Mouse (Mus musculus): Measurements from ENCODE around the gene Afdn. TPM values are rescaled to one million over a fixed set of nuclear protein-coding genes. Genes with fewer than 3 reads are reported as not detected.
"Not testable (repeated sequence)": the region's sequence is repeated elsewhere in the genome, so short reads cannot be mapped to it uniquely, and the experiment has no call there.

Gene Afdn
- polyA plus RNA-seq, 1 experiment from 2014 or later, result 34.3 TPM

DNA sequence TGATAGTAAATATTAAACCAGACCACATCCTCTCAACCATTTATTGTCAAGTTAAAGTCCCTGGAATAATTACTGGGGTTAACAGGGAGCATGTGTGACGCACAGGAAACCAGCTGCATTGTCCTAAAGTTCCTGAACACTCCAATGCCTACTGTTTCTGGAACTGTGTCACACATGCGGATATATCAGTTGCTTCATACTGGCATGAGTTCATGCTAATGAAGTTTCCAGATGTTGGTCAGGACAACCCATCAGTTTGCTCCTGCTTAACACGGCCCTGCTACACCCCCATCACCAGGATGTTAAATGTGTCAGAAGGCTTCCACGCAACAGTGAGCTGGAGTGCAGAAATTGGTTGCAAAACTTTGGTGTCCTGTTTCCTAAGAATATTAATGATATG is 154.2 kb downstream of the Afdn start:
- H3K36me3 ChIP-seq (ENCODE audit: control insufficient read depth, insufficient read depth, low read length), result no peaks in the 10 kb centered on the region
- H3K27ac ChIP-seq (ENCODE audit: low read depth, low read length), result no peak overlapping the region
- no peaks in the 10 kb centered on the region for H3K9me3 ChIP-seq (ENCODE audit: control insufficient read depth, low read length)
- no peak overlapping the region for H3K9ac ChIP-seq (ENCODE audit: low read depth, low read length)
- DNase-seq (ENCODE audit: low spot score) (no peak), ATAC-seq (replicated peaks; ENCODE audit: low FRiP score) (no peak)
- H3K4me3 ChIP-seq (ENCODE audit: low read depth, low read length), result no peak overlapping the region
- no peaks in the 10 kb centered on the region for H3K4me1 ChIP-seq (replicated peaks; ENCODE audit: control insufficient read depth, insufficient read depth, low read length)
- no peaks in the 10 kb centered on the region for H3K27me3 ChIP-seq (replicated peaks; ENCODE audit: control insufficient read depth, insufficient read depth, low read length)
- 70% methylated on average over 4 of the region's 4 CpGs for WGBS
- H3K4me2 ChIP-seq, result no peak overlapping the region

DNA sequence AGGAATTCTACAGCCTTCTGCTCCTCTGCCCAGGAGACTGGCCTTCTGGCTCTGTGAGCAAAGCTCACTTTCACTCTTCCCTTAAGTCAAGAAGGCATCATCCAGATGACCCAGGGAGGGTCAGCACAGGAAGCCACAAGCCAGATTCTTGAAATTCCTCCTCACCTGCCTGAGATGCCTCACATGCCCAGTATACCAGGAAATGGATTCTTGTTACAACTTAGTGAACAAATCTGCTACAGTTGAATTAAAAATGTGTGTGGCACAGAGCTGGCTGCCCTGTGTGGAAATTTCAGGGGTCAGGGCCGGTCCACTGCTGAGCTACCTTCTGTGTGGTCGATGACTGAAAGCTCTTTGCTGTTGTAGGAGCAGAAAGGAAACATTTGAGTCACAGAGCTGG is 160.4 kb downstream of the Afdn start:
- H3K9ac ChIP-seq (ENCODE audit: low read depth, low read length), result no peak overlapping the region
- H3K27ac ChIP-seq (ENCODE audit: low read depth, low read length), result no peak overlapping the region
- H3K4me1 ChIP-seq (replicated peaks; ENCODE audit: control insufficient read depth, insufficient read depth, low read length), result no peaks in the 10 kb centered on the region
- H3K9me3 ChIP-seq (ENCODE audit: control insufficient read depth, low read length), result no peaks in the 10 kb centered on the region
- no peaks in the 10 kb centered on the region for H3K27me3 ChIP-seq (replicated peaks; ENCODE audit: control insufficient read depth, insufficient read depth, low read length)
- no peak overlapping the region for H3K4me2 ChIP-seq
- no peaks in the 10 kb centered on the region for H3K36me3 ChIP-seq (ENCODE audit: control insufficient read depth, insufficient read depth, low read length)
- 62% methylated on average over 2 of the region's 2 CpGs for WGBS
- ATAC-seq (replicated peaks; ENCODE audit: low FRiP score) (no peak), DNase-seq (ENCODE audit: low spot score) (no peak)
- H3K4me3 ChIP-seq (ENCODE audit: low read depth, low read length), result no peak overlapping the region

DNA sequence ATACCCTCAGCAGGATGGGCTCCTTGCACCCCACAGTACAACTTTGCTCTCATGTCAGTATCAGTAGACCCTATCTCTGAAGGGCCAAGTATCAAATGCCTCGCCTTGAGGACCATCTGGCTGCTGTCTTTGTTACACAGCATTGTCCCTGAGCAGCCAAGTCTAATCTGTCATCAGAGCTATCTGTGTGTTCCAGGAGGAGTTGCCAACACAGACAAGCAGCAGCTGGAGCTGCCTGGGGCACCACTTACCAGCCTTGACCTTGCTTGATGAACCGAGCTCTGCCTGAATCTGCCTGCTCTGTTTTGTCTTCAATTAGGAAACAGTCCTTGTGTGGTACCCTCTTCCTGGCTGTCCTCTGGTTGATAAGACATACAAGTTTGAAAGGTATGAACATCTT is 163.1 kb downstream of the Afdn start:
- Histone ChIP-seq H3K9ac (ENCODE audit: low read depth, low read length) (no peak overlapping the region), H3K9me3 (ENCODE audit: control insufficient read depth, low read length) (no peaks in the 10 kb centered on the region), H3K4me3 (ENCODE audit: low read depth, low read length) (no peak overlapping the region), H3K27ac (ENCODE audit: low read depth, low read length) (no peak overlapping the region), H3K27me3 (replicated peaks; ENCODE audit: control insufficient read depth, insufficient read depth, low read length) (no peaks in the 10 kb centered on the region), H3K4me1 (replicated peaks; ENCODE audit: control insufficient read depth, insufficient read depth, low read length) (no peaks in the 10 kb centered on the region), H3K36me3 (ENCODE audit: control insufficient read depth, insufficient read depth, low read length) (no peaks in the 10 kb centered on the region), H3K4me2 (no peak overlapping the region)
- ATAC-seq (replicated peaks; ENCODE audit: low FRiP score) (no peak), DNase-seq (ENCODE audit: low spot score) (no peak)
- 61% methylated on average over 2 of the region's 2 CpGs for whole genome bisulfite sequencing

DNA sequence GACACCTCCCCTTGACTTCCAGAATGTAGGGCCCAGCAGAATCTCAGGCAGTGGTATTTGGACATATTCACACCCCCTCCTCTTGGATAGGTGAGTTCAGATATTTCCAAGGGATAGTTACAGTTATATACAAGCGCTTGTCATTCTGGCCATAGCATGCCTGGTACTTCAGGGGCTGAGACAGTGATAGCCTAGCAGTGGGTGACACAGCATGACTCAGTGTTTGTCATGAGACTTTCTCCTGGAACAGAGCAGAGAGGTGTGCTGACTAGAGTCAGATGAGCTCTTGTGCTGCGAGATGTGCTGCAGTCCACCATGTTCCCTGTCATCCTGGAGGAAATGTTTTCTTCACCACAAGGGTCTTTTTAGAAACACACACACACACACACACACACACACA is 164.2 kb downstream of the Afdn start:
- no peak overlapping the region for H3K4me2 ChIP-seq
- H3K4me3 ChIP-seq (ENCODE audit: low read depth, low read length), result no peak overlapping the region
- H3K27ac ChIP-seq (ENCODE audit: low read depth, low read length), result no peak overlapping the region
- no peaks in the 10 kb centered on the region for H3K36me3 ChIP-seq (ENCODE audit: control insufficient read depth, insufficient read depth, low read length)
- no peaks in the 10 kb centered on the region for H3K4me1 ChIP-seq (replicated peaks; ENCODE audit: control insufficient read depth, insufficient read depth, low read length)
- H3K9me3 ChIP-seq (ENCODE audit: control insufficient read depth, low read length), result no peaks in the 10 kb centered on the region
- no peak for DNase-seq (ENCODE audit: low spot score)
- no peak for ATAC-seq (replicated peaks; ENCODE audit: low FRiP score)
- no peak overlapping the region for H3K9ac ChIP-seq (ENCODE audit: low read depth, low read length)
- no peaks in the 10 kb centered on the region for H3K27me3 ChIP-seq (replicated peaks; ENCODE audit: control insufficient read depth, insufficient read depth, low read length)
- 89% methylated on average over 2 of the region's 2 CpGs for WGBS

DNA sequence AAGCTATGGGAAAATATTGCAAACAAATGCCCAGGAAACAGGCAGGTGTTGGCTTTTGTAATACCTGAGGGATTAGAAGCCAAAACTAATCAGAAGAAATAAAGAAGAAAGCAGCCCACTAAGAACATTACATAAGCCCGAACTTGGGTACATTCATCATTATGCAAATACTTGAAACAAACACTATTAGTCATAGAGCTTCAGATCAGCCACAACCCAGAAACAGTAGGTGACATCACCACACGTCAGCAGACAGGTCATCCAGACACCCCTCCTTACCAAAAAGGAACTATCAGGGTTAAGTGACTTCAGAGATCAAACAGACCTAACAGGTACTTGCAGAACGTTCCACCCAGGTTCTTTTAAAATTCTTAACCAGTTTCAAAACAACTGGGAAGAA is 165.6 kb downstream of the Afdn start:
- no peak overlapping the region for H3K9ac ChIP-seq (ENCODE audit: low read depth, low read length)
- no peak overlapping the region for H3K4me2 ChIP-seq
- no peaks in the 10 kb centered on the region for H3K9me3 ChIP-seq (ENCODE audit: control insufficient read depth, low read length)
- H3K4me1 ChIP-seq (replicated peaks; ENCODE audit: control insufficient read depth, insufficient read depth, low read length), result no peaks in the 10 kb centered on the region
- ATAC-seq (replicated peaks; ENCODE audit: low FRiP score), result no peak
- no peak for DNase-seq (ENCODE audit: low spot score)
- H3K4me3 ChIP-seq (ENCODE audit: low read depth, low read length), result no peak overlapping the region
- H3K27me3 ChIP-seq (replicated peaks; ENCODE audit: control insufficient read depth, insufficient read depth, low read length), result no peaks in the 10 kb centered on the region
- H3K36me3 ChIP-seq (ENCODE audit: control insufficient read depth, insufficient read depth, low read length), result no peaks in the 10 kb centered on the region
- 55% methylated on average over 3 of the region's 3 CpGs for WGBS
- no peak overlapping the region for H3K27ac ChIP-seq (ENCODE audit: low read depth, low read length)

DNA sequence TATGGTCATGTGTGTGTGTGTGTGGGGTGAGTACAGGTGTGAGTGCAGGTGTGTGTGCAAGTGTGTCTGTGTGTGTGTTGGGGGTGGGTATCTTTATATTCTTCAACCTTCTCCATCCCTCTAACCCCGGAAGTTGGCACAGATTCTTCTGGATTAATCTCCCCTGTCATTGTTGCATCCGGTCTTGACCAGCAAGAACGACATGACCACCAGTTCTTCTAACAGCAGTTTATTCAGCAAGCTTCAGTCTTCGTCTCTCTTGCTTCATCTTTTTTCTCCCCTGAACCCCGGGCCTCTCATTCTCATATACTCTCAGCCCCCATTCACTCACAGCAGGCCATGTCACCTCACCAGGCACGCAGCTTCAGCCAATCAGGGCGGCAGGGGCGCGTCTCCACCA is 170.1 kb downstream of the Afdn start:
- DNase-seq (ENCODE audit: low spot score) (no peak), ATAC-seq (replicated peaks; ENCODE audit: low FRiP score) (no peak)
- 84% methylated on average over 9 of the region's 9 CpGs for WGBS
- Histone ChIP-seq H3K4me3 (ENCODE audit: low read depth, low read length) (no peak overlapping the region), H3K27ac (ENCODE audit: low read depth, low read length) (no peak overlapping the region), H3K9me3 (ENCODE audit: control insufficient read depth, low read length) (no peaks in the 10 kb centered on the region), H3K9ac (ENCODE audit: low read depth, low read length) (no peak overlapping the region), H3K4me1 (replicated peaks; ENCODE audit: control insufficient read depth, insufficient read depth, low read length) (no peaks in the 10 kb centered on the region), H3K36me3 (ENCODE audit: control insufficient read depth, insufficient read depth, low read length) (no peaks in the 10 kb centered on the region), H3K27me3 (replicated peaks; ENCODE audit: control insufficient read depth, insufficient read depth, low read length) (no peaks in the 10 kb centered on the region), H3K4me2 (no peak overlapping the region)

DNA sequence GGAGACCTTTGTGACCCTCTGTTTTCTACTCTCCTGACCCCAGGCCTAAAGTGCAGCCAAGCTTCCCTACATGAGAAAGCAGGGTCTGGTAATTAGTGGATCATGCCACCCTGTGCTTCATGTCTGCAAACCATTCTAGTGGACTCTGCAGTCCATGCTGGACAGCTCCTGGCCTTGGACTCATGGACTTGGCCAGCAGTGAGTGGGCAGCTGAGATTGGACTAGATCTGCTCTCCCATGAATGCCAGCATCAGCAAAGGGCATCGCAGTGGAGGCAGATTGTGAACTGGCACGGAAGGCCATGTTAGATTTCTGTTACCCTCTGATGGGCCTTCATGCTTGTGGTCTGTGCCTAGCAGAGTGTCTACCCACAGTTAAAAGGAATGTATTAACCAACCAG is 175.0 kb downstream of the Afdn start:
- H3K4me2 ChIP-seq; H3K9ac ChIP-seq (ENCODE audit: low read depth, low read length); H3K9me3 ChIP-seq (ENCODE audit: control insufficient read depth, low read length); H3K27ac ChIP-seq (ENCODE audit: low read depth, low read length); H3K27me3 ChIP-seq (replicated peaks; ENCODE audit: control insufficient read depth, insufficient read depth, low read length); DNase-seq (ENCODE audit: low spot score); H3K4me3 ChIP-seq (ENCODE audit: low read depth, low read length); H3K4me1 ChIP-seq (replicated peaks; ENCODE audit: control insufficient read depth, insufficient read depth, low read length); ATAC-seq (replicated peaks; ENCODE audit: low FRiP score); H3K36me3 ChIP-seq (ENCODE audit: control insufficient read depth, insufficient read depth, low read length): not testable (repeated sequence)
- WGBS, result 93% methylated on average over 2 of the region's 2 CpGs

DNA sequence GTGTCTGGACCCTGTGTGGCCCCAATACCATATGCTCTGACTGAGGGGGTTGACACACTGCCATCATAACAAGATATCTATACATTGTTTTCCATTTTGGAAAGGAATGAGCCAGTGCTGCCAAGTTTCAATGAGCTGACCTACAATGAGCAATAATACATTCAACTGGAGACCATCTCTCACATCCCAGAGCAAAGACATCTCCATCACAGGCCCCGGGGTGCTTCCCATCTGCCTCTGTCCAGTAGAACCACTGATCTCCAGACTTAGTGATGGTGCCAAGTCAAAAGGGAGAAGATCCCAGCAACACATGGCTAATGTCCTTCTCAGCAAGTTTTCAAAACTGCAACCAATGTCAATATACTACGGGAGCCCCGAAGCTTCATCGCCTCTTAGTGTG is 177.4 kb downstream of the Afdn start:
- ATAC-seq (replicated peaks; ENCODE audit: low FRiP score), result no peak
- H3K4me1 ChIP-seq (replicated peaks; ENCODE audit: control insufficient read depth, insufficient read depth, low read length), result no peaks in the 10 kb centered on the region
- no peak overlapping the region for H3K27ac ChIP-seq (ENCODE audit: low read depth, low read length)
- H3K27me3 ChIP-seq (replicated peaks; ENCODE audit: control insufficient read depth, insufficient read depth, low read length), result no peaks in the 10 kb centered on the region
- no peak overlapping the region for H3K4me2 ChIP-seq
- H3K9ac ChIP-seq (ENCODE audit: low read depth, low read length), result no peak overlapping the region
- 92% methylated on average over 4 of the region's 4 CpGs for WGBS
- DNase-seq (ENCODE audit: low spot score), result no peak
- H3K4me3 ChIP-seq (ENCODE audit: low read depth, low read length), result no peak overlapping the region
- H3K9me3 ChIP-seq (ENCODE audit: control insufficient read depth, low read length), result no peaks in the 10 kb centered on the region
- no peaks in the 10 kb centered on the region for H3K36me3 ChIP-seq (ENCODE audit: control insufficient read depth, insufficient read depth, low read length)

DNA sequence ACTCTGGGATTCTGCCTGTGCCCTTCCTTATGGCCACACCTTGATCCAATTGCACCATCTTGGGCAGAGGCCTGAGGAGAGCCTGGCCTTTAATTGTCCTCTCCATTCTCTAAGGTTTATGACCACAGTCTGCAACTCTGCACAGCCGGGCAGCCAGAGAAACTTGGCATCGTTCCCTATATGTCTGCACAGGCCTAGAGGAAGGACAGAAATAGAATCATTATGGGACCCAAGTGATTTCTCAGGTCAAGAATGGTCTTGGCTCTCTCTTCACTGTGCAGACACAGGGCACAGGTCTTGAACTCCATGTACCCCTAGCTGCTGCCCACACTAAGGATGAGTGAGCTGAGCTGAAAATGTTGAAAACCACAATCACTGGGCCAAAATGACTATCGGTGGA is 178.3 kb downstream of the Afdn start:
- DNase-seq (ENCODE audit: low spot score), result no peak
- no peak for ATAC-seq (replicated peaks; ENCODE audit: low FRiP score)
- WGBS, result 83% methylated on average over 3 of the region's 3 CpGs

More for the DNA sequence above, 178.3 kb downstream of the Afdn start:
- Histone ChIP-seq H3K9me3 (ENCODE audit: control insufficient read depth, low read length) (no peaks in the 10 kb centered on the region), H3K4me1 (replicated peaks; ENCODE audit: control insufficient read depth, insufficient read depth, low read length) (no peaks in the 10 kb centered on the region), H3K27me3 (replicated peaks; ENCODE audit: control insufficient read depth, insufficient read depth, low read length) (no peaks in the 10 kb centered on the region), H3K4me3 (ENCODE audit: low read depth, low read length) (no peak overlapping the region), H3K4me2 (no peak overlapping the region), H3K9ac (ENCODE audit: low read depth, low read length) (no peak overlapping the region), H3K27ac (ENCODE audit: low read depth, low read length) (no peak overlapping the region), H3K36me3 (ENCODE audit: control insufficient read depth, insufficient read depth, low read length) (no peaks in the 10 kb centered on the region)

All from liver, embryonic 11.5 days (tissue).